In the genomic region with DNA sequence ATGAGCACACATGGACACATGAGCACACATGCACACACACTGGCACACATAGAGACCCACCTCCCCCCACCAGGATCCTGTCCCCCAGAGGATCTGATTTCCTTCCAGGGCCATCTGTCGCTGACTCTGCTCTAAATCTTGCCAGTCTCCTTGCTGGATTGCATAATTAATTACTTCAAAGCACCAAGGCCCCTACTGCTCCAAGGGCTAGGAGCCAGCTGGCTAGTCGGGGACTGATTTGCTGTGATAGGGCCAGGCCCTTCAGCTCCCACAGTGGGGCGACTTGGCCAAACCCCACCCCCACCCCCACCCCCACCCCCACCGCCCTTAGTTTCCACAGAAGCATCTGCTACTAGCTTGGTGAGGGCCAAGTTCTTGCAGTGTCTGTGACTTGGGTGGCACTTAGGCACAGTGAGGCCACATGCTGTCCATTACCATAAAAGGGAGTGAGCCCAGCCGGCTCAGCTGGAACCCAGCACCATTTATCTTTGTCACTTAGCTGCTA, we compare ENCODE assay signal across 10 mouse cellular contexts. TPM values are rescaled to one million over a fixed set of nuclear protein-coding genes. Genes with fewer than 3 reads are reported as not detected.
DNase-seq lines count a peak whose midpoint lies in the region; ATAC-seq and TF ChIP-seq lines count a peak whose summit lies in the region.
"Had no signal": no experiment of that assay in that cellular context is flagged by ENCODE, and none has a peak within 500 bp of the region (broad histone marks: within the 10 kb centered on the region; RNA-seq: fewer than 3 reads in every experiment).

No protein-coding gene starts in this region.

- no peak overlapping the region for H3K4me2 ChIP-seq in intestine, embryonic 14.5 days (ENCODE audit: low read length)
- no peak overlapping the region for H3K4me2 ChIP-seq in intestine, postnatal 0 days (replicated peaks; ENCODE audit: low read depth)
- no peak overlapping the region for H3K4me2 ChIP-seq in forebrain, embryonic 16.5 days (ENCODE audit: low read length)
- no peak overlapping the region for H3K4me2 ChIP-seq in hindbrain, embryonic 11.5 days (replicated peaks; ENCODE audit: low read depth, low read length)
- no peak overlapping the region for H3K4me2 ChIP-seq in stomach, embryonic 14.5 days (replicated peaks; ENCODE audit: low read depth, low read length)

- H3K27me3 ChIP-seq in intestine, embryonic 14.5 days (replicated peaks; ENCODE audit: control insufficient read depth, insufficient read depth, low read length) = no peaks in the 10 kb centered on the region
- no peaks in the 10 kb centered on the region for H3K27me3 ChIP-seq in intestine, postnatal 0 days (replicated peaks; ENCODE audit: control insufficient read depth, insufficient read depth, low read length)
- H3K27me3 ChIP-seq in forebrain, embryonic 16.5 days (replicated peaks; ENCODE audit: control insufficient read depth, insufficient read depth, low read length) = no peaks in the 10 kb centered on the region
- no peaks in the 10 kb centered on the region for H3K27me3 ChIP-seq in hindbrain, embryonic 11.5 days (ENCODE audit: control insufficient read depth, insufficient read depth, low read length)
- no peaks in the 10 kb centered on the region for H3K27me3 ChIP-seq in midbrain, embryonic 10.5 days (ENCODE audit: low read depth, poor library complexity, severe bottlenecking)
- H3K27me3 ChIP-seq in stomach, embryonic 14.5 days (ENCODE audit: control insufficient read depth, insufficient read depth, low read length) = no peaks in the 10 kb centered on the region

- TF ChIP-seq CTCF in intestine, postnatal 0 days (IDR thresholded peaks at IDR 0.05; ENCODE audit: low read depth) = no peak

- DNase-seq in intestine, embryonic 14.5 days (ENCODE audit: low spot score) = no peak
- peak; percentile 67 for DNase-seq in hindbrain, embryonic 11.5 days (ENCODE audit: low spot score)
- peak; percentile 42 for DNase-seq in left cerebral cortex, adult 11 months (ENCODE audit: low spot score)
- peak; percentile 53 for DNase-seq in midbrain, embryonic 10.5 days (ENCODE audit: low spot score)
- no peak for DNase-seq in adipocyte (ENCODE audit: low spot score)

- H3K36me3 ChIP-seq in intestine, embryonic 14.5 days (ENCODE audit: control insufficient read depth, insufficient read depth, low read length) = no peaks in the 10 kb centered on the region
- H3K36me3 ChIP-seq in intestine, postnatal 0 days (ENCODE audit: control insufficient read depth, insufficient read depth) = no peaks in the 10 kb centered on the region
- no peaks in the 10 kb centered on the region for H3K36me3 ChIP-seq in forebrain, embryonic 16.5 days (ENCODE audit: control insufficient read depth, insufficient read depth)
- H3K36me3 ChIP-seq in hindbrain, embryonic 11.5 days (ENCODE audit: control insufficient read depth, insufficient read depth, low read length) = no peaks in the 10 kb centered on the region
- H3K36me3 ChIP-seq in midbrain, embryonic 10.5 days = no peaks in the 10 kb centered on the region
- no peaks in the 10 kb centered on the region for H3K36me3 ChIP-seq in stomach, embryonic 14.5 days (ENCODE audit: control insufficient read depth, insufficient read depth, low read length)

- H3K9me3 ChIP-seq in intestine, embryonic 14.5 days (ENCODE audit: control insufficient read depth, low read length) = no peaks in the 10 kb centered on the region
- no peaks in the 10 kb centered on the region for H3K9me3 ChIP-seq in intestine, postnatal 0 days (ENCODE audit: control insufficient read depth)
- no peaks in the 10 kb centered on the region for H3K9me3 ChIP-seq in forebrain, embryonic 16.5 days (ENCODE audit: control insufficient read depth, low read length)
- H3K9me3 ChIP-seq in hindbrain, embryonic 11.5 days (ENCODE audit: control insufficient read depth, low read length) = no peaks in the 10 kb centered on the region
- no peaks in the 10 kb centered on the region for H3K9me3 ChIP-seq in midbrain, embryonic 10.5 days (replicated peaks)
- no peaks in the 10 kb centered on the region for H3K9me3 ChIP-seq in stomach, embryonic 14.5 days (ENCODE audit: control insufficient read depth, low read depth, low read length)

- peak; percentile 50; the same call in 1 of the 2 replicates for ATAC-seq in intestine, embryonic 14.5 days (replicated peaks; ENCODE audit: low FRiP score, low TSS enrichment, low read depth)
- no peak for ATAC-seq in intestine, postnatal 0 days
- peak; percentile 93 for ATAC-seq in forebrain, embryonic 16.5 days
- ATAC-seq in hindbrain, embryonic 11.5 days (ENCODE audit: low FRiP score) = peak; percentile 94
- peak; percentile 42; the same call in 1 of the 2 replicates for ATAC-seq in stomach, embryonic 14.5 days (ENCODE audit: insufficient number of reproducible peaks, insufficient read depth, low FRiP score, low read depth)

- peaks cover 13% of the 10 kb centered on the region for H3K4me1 ChIP-seq in intestine, embryonic 14.5 days (replicated peaks; ENCODE audit: control insufficient read depth, insufficient read depth, low read length)
- no peaks in the 10 kb centered on the region for H3K4me1 ChIP-seq in intestine, postnatal 0 days (replicated peaks; ENCODE audit: control insufficient read depth, insufficient read depth, low read length)
- peaks cover 31% of the 10 kb centered on the region for H3K4me1 ChIP-seq in forebrain, embryonic 16.5 days (replicated peaks; ENCODE audit: control insufficient read depth, insufficient read depth, low read length)
- peaks cover 2% of the 10 kb centered on the region; the same call in 1 of the 2 replicates for H3K4me1 ChIP-seq in hindbrain, embryonic 11.5 days (replicated peaks; ENCODE audit: control insufficient read depth, insufficient read depth, low read length)
- peaks cover 24% of the 10 kb centered on the region for H3K4me1 ChIP-seq in midbrain, embryonic 10.5 days
- peaks cover 10% of the 10 kb centered on the region for H3K4me1 ChIP-seq in stomach, embryonic 14.5 days (ENCODE audit: control insufficient read depth, insufficient read depth, low read length)
- H3K4me1 ChIP-seq: megakaryocyte, embryonic 14.5 days had no signal

- 0 out of 2 replicates have a peak overlapping the region, but pooled peaks have one; percentile 11 for H3K27ac ChIP-seq in intestine, embryonic 14.5 days (ENCODE audit: low read depth)
- H3K27ac ChIP-seq in intestine, postnatal 0 days (ENCODE audit: low read depth, low read length) = no peak overlapping the region; the same call in 1 of the 2 replicates
- H3K27ac ChIP-seq in forebrain, embryonic 16.5 days (ENCODE audit: low read length) = peak overlapping the region; percentile 75
- peak overlapping the region; percentile 77 for H3K27ac ChIP-seq in hindbrain, embryonic 11.5 days (ENCODE audit: low read depth, low read length)
- peak overlapping the region; percentile 81 for H3K27ac ChIP-seq in midbrain, embryonic 10.5 days (replicated peaks)
- H3K27ac ChIP-seq in stomach, embryonic 14.5 days (ENCODE audit: low read length) = peak overlapping the region; percentile 21; the same call in 1 of the 2 replicates

- WGBS in intestine, embryonic 14.5 days = 9% methylated on average over 5 of the region's 5 CpGs
- WGBS in intestine, postnatal 0 days = 29% methylated on average over 5 of the region's 5 CpGs
- 2% methylated on average over 5 of the region's 5 CpGs for WGBS in forebrain, embryonic 16.5 days
- 10% methylated on average over 5 of the region's 5 CpGs for WGBS in hindbrain, embryonic 11.5 days
- WGBS in midbrain, embryonic 10.5 days = 14% methylated on average over 5 of the region's 5 CpGs
- 15% methylated on average over 5 of the region's 5 CpGs for WGBS in stomach, embryonic 14.5 days

- H3K9ac ChIP-seq in intestine, embryonic 14.5 days (ENCODE audit: low read length) = no peak overlapping the region
- H3K9ac ChIP-seq in intestine, postnatal 0 days (ENCODE audit: low read depth, low read length) = no peak overlapping the region
- no peak overlapping the region for H3K9ac ChIP-seq in forebrain, embryonic 16.5 days (replicated peaks; ENCODE audit: low read depth, low read length)
- no peak overlapping the region for H3K9ac ChIP-seq in hindbrain, embryonic 11.5 days (ENCODE audit: low read depth, low read length)
- no peak overlapping the region for H3K9ac ChIP-seq in stomach, embryonic 14.5 days (replicated peaks; ENCODE audit: low read depth, low read length)

- no peak overlapping the region for H3K4me3 ChIP-seq in intestine, embryonic 14.5 days (ENCODE audit: low read depth, low read length)
- no peak overlapping the region for H3K4me3 ChIP-seq in intestine, postnatal 0 days (ENCODE audit: low read depth, low read length)
- H3K4me3 ChIP-seq in forebrain, embryonic 16.5 days (replicated peaks; ENCODE audit: low read length) = no peak overlapping the region
- H3K4me3 ChIP-seq in hindbrain, embryonic 11.5 days (ENCODE audit: low read depth, low read length) = no peak overlapping the region
- H3K4me3 ChIP-seq in midbrain, embryonic 10.5 days = no peak overlapping the region
- no peak overlapping the region for H3K4me3 ChIP-seq in stomach, embryonic 14.5 days (ENCODE audit: low read depth, low read length)
- H3K4me3 ChIP-seq: megakaryocyte, embryonic 14.5 days had no signal

RNA-seq across cellular contexts. Expression of a gene that starts 26.0 kb away (rescaled TPM):
- 15.7 and 20.0 TPM in 2 replicates for polyA plus RNA-seq in intestine, embryonic 14.5 days (2014; fragmentation: Nextera tagmentation; extraction: Ambion mirVana)
- polyA plus RNA-seq in intestine, postnatal 0 days (2015; fragmentation: Nextera tagmentation; extraction: Ambion mirVana) = 2.9 and 4.4 TPM in 2 replicates
- polyA plus RNA-seq in forebrain, embryonic 16.5 days (2015; fragmentation: Nextera tagmentation; extraction: Ambion mirVana) = 16.3 and 25.1 TPM in 2 replicates
- polyA plus RNA-seq in hindbrain, embryonic 11.5 days (2014; fragmentation: Nextera tagmentation; extraction: Ambion mirVana) = 4.4 and 5.6 TPM in 2 replicates
- 5.2 and 6.1 TPM in 2 replicates for polyA plus RNA-seq in midbrain, embryonic 10.5 days (2016; fragmentation: Nextera tagmentation; extraction: Ambion mirVana)
- polyA plus RNA-seq in stomach, embryonic 14.5 days (2014; fragmentation: Nextera tagmentation; extraction: Ambion mirVana) = 15.5 and 18.2 TPM in 2 replicates
- polyA plus RNA-seq: C2C12 had no signal

RNA-seq across cellular contexts. Expression of a gene that starts 28.3 kb away (rescaled TPM):
- not detected in 2 replicates for polyA plus RNA-seq in intestine, embryonic 14.5 days (2014; fragmentation: Nextera tagmentation; extraction: Ambion mirVana)
- polyA plus RNA-seq in intestine, postnatal 0 days (2015; fragmentation: Nextera tagmentation; extraction: Ambion mirVana) = not detected in 2 replicates
- not detected in 2 replicates for polyA plus RNA-seq in forebrain, embryonic 16.5 days (2015; fragmentation: Nextera tagmentation; extraction: Ambion mirVana)
- not detected in 2 replicates for polyA plus RNA-seq in hindbrain, embryonic 11.5 days (2014; fragmentation: Nextera tagmentation; extraction: Ambion mirVana)
- polyA plus RNA-seq in midbrain, embryonic 10.5 days (2016; fragmentation: Nextera tagmentation; extraction: Ambion mirVana) = not detected in 2 replicates
- polyA plus RNA-seq in stomach, embryonic 14.5 days (2014; fragmentation: Nextera tagmentation; extraction: Ambion mirVana) = not detected in 2 replicates
- polyA plus RNA-seq: C2C12 had no signal

RNA-seq across cellular contexts. Expression of a gene that starts 39.8 kb away (rescaled TPM):
- 0.28 and 1.2 TPM in 2 replicates for polyA plus RNA-seq in intestine, embryonic 14.5 days (2014; fragmentation: Nextera tagmentation; extraction: Ambion mirVana)
- polyA plus RNA-seq in intestine, postnatal 0 days (2015; fragmentation: Nextera tagmentation; extraction: Ambion mirVana) = 0.93 and 1.2 TPM in 2 replicates
- polyA plus RNA-seq in forebrain, embryonic 16.5 days (2015; fragmentation: Nextera tagmentation; extraction: Ambion mirVana) = 0.56 and 0.94 TPM in 2 replicates
- 0.31 and 0.85 TPM in 2 replicates for polyA plus RNA-seq in hindbrain, embryonic 11.5 days (2014; fragmentation: Nextera tagmentation; extraction: Ambion mirVana)
- polyA plus RNA-seq in midbrain, embryonic 10.5 days (2016; fragmentation: Nextera tagmentation; extraction: Ambion mirVana) = 0.40 and 2.0 TPM in 2 replicates
- polyA plus RNA-seq in stomach, embryonic 14.5 days (2014; fragmentation: Nextera tagmentation; extraction: Ambion mirVana) = 1.1 and 2.1 TPM in 2 replicates
- polyA plus RNA-seq: C2C12 had no signal

Comparison
In these comparisons a context has a peak if more than half of its experiments do, and no peak if none do; other contexts are left out.
1. DNase-seq: peak in hindbrain, embryonic 11.5 days (single experiment), left cerebral cortex, adult 11 months (single experiment) and midbrain, embryonic 10.5 days (single experiment); none in intestine, embryonic 14.5 days (single experiment) and adipocyte (single experiment).